Mouse (Mus musculus): ENCODE results near the gene Arhgap8. TPM values are rescaled to one million over a fixed set of nuclear protein-coding genes. Genes with fewer than 3 reads are reported as not detected.

The Arhgap8 gene
- polyA plus RNA-seq, 1 experiment, result not detected

- TF ChIP-seq CTCF (IDR thresholded peaks at IDR 0.05; ENCODE audit: control insufficient read depth, insufficient read depth, low read length) (no peak), POLR2A (IDR thresholded peaks at IDR 0.05; ENCODE audit: borderline replicate concordance, control insufficient read depth, low read depth, low read length) (no peak)
- 55% methylated on average over 18 of the region's 18 CpGs for WGBS
Measured at GRCm38 (mm10) chr15:84731676-84732424, 12.0 kb downstream of the Arhgap8 start.

GRCm38 (mm10) chr15:84732425-84732749, 12.5 kb downstream of the Arhgap8 start:
- Histone ChIP-seq H3K4me3 (replicated peaks; ENCODE audit: control insufficient read depth, low read depth, low read length) (no peak overlapping the region), H3K27ac (ENCODE audit: control insufficient read depth, insufficient read depth, low read depth, low read length, poor library complexity) (no peak overlapping the region), H3K4me1 (ENCODE audit: control insufficient read depth, insufficient read depth, low read length) (no peaks in the 10 kb centered on the region)
- WGBS, result 70% methylated on average over 4 of the region's 4 CpGs
- no peak for TF ChIP-seq CTCF (IDR thresholded peaks at IDR 0.05; ENCODE audit: control insufficient read depth, insufficient read depth, low read length)
- TF ChIP-seq POLR2A (IDR thresholded peaks at IDR 0.05; ENCODE audit: borderline replicate concordance, control insufficient read depth, low read depth, low read length), result no peak

More at GRCm38 (mm10) chr15:84731676-84732424, 12.0 kb downstream of the Arhgap8 start:
- Histone ChIP-seq H3K4me3 (replicated peaks; ENCODE audit: control insufficient read depth, low read depth, low read length) (no peak overlapping the region), H3K4me1 (ENCODE audit: control insufficient read depth, insufficient read depth, low read length) (no peaks in the 10 kb centered on the region), H3K27ac (ENCODE audit: control insufficient read depth, insufficient read depth, low read depth, low read length, poor library complexity) (no peak overlapping the region)

- WGBS, result 81% methylated on average over 11 of the region's 11 CpGs
- TF ChIP-seq POLR2A (IDR thresholded peaks at IDR 0.05; ENCODE audit: borderline replicate concordance, control insufficient read depth, low read depth, low read length) (no peak), CTCF (IDR thresholded peaks at IDR 0.05; ENCODE audit: control insufficient read depth, insufficient read depth, low read length) (no peak)
- Histone ChIP-seq H3K27ac (ENCODE audit: control insufficient read depth, insufficient read depth, low read depth, low read length, poor library complexity) (no peak overlapping the region), H3K4me1 (ENCODE audit: control insufficient read depth, insufficient read depth, low read length) (no peaks in the 10 kb centered on the region), H3K4me3 (replicated peaks; ENCODE audit: control insufficient read depth, low read depth, low read length) (no peak overlapping the region)
Measured at GRCm38 (mm10) chr15:84736346-84736993, 16.6 kb downstream of the Arhgap8 start.

GRCm38 (mm10) chr15:84736994-84737346, 17.1 kb downstream of the Arhgap8 start:
- Histone ChIP-seq H3K27ac (ENCODE audit: control insufficient read depth, insufficient read depth, low read depth, low read length, poor library complexity) (no peak overlapping the region), H3K4me3 (replicated peaks; ENCODE audit: control insufficient read depth, low read depth, low read length) (no peak overlapping the region), H3K4me1 (ENCODE audit: control insufficient read depth, insufficient read depth, low read length) (no peaks in the 10 kb centered on the region)
- TF ChIP-seq CTCF (IDR thresholded peaks at IDR 0.05; ENCODE audit: control insufficient read depth, insufficient read depth, low read length), result no peak
- no peak for TF ChIP-seq POLR2A (IDR thresholded peaks at IDR 0.05; ENCODE audit: borderline replicate concordance, control insufficient read depth, low read depth, low read length)
- 57% methylated on average over 4 of the region's 4 CpGs for WGBS

GRCm38 (mm10) chr15:84738246-84738645, 18.4 kb downstream of the Arhgap8 start:
- H3K27ac ChIP-seq (ENCODE audit: control insufficient read depth, insufficient read depth, low read depth, low read length, poor library complexity), result no peak overlapping the region
- WGBS, result 84% methylated on average over 7 of the region's 7 CpGs
- H3K4me1 ChIP-seq (ENCODE audit: control insufficient read depth, insufficient read depth, low read length), result no peaks in the 10 kb centered on the region
- no peak overlapping the region for H3K4me3 ChIP-seq (replicated peaks; ENCODE audit: control insufficient read depth, low read depth, low read length)
- no peak for TF ChIP-seq CTCF (IDR thresholded peaks at IDR 0.05; ENCODE audit: control insufficient read depth, insufficient read depth, low read length)
- TF ChIP-seq POLR2A (IDR thresholded peaks at IDR 0.05; ENCODE audit: borderline replicate concordance, control insufficient read depth, low read depth, low read length), result no peak

- TF ChIP-seq CTCF (IDR thresholded peaks at IDR 0.05; ENCODE audit: control insufficient read depth, insufficient read depth, low read length), result no peak
- no peak for TF ChIP-seq POLR2A (IDR thresholded peaks at IDR 0.05; ENCODE audit: borderline replicate concordance, control insufficient read depth, low read depth, low read length)
- WGBS, result 62% methylated on average over 3 of the region's 3 CpGs
Measured at GRCm38 (mm10) chr15:84741573-84741972, 21.7 kb downstream of the Arhgap8 start.

GRCm38 (mm10) chr15:84743347-84743746, 23.5 kb downstream of the Arhgap8 start:
- H3K27ac ChIP-seq (ENCODE audit: control insufficient read depth, insufficient read depth, low read depth, low read length, poor library complexity), result no peak overlapping the region
- 33% methylated on average over 3 of the region's 3 CpGs for WGBS
- TF ChIP-seq CTCF (IDR thresholded peaks at IDR 0.05; ENCODE audit: control insufficient read depth, insufficient read depth, low read length), result no peak
- TF ChIP-seq POLR2A (IDR thresholded peaks at IDR 0.05; ENCODE audit: borderline replicate concordance, control insufficient read depth, low read depth, low read length), result no peak
- H3K4me3 ChIP-seq (replicated peaks; ENCODE audit: control insufficient read depth, low read depth, low read length), result no peak overlapping the region
- H3K4me1 ChIP-seq (ENCODE audit: control insufficient read depth, insufficient read depth, low read length), result no peaks in the 10 kb centered on the region

More at GRCm38 (mm10) chr15:84741573-84741972, 21.7 kb downstream of the Arhgap8 start:
- Histone ChIP-seq H3K4me3 (replicated peaks; ENCODE audit: control insufficient read depth, low read depth, low read length) (no peak overlapping the region), H3K4me1 (ENCODE audit: control insufficient read depth, insufficient read depth, low read length) (no peaks in the 10 kb centered on the region), H3K27ac (ENCODE audit: control insufficient read depth, insufficient read depth, low read depth, low read length, poor library complexity) (no peak overlapping the region)

GRCm38 (mm10) chr15:84744308-84744707, 24.5 kb downstream of the Arhgap8 start:
- no peak overlapping the region for H3K27ac ChIP-seq (ENCODE audit: control insufficient read depth, insufficient read depth, low read depth, low read length, poor library complexity)
- H3K4me1 ChIP-seq (ENCODE audit: control insufficient read depth, insufficient read depth, low read length), result no peaks in the 10 kb centered on the region
- 36% methylated on average over 2 of the region's 2 CpGs for WGBS
- no peak overlapping the region for H3K4me3 ChIP-seq (replicated peaks; ENCODE audit: control insufficient read depth, low read depth, low read length)
- TF ChIP-seq POLR2A (IDR thresholded peaks at IDR 0.05; ENCODE audit: borderline replicate concordance, control insufficient read depth, low read depth, low read length) (no peak), CTCF (IDR thresholded peaks at IDR 0.05; ENCODE audit: control insufficient read depth, insufficient read depth, low read length) (no peak)
